Mouse (Mus musculus): Measurements from ENCODE around the gene Cep19.

- TF ChIP-seq POLR2A (IDR thresholded peaks at IDR 0.05; ENCODE audit: low read depth, low read length) (no peak), CTCF (IDR thresholded peaks at IDR 0.05; ENCODE audit: extremely low read depth, insufficient read length, insufficient replicate concordance, low read depth, low read length) (no peak)
Measured at GRCm38 (mm10) chr16:32153976-32154375, 54.4 kb downstream of the Cep19 start.

All from small intestine, adult 2 months (tissue).